Mouse (Mus musculus) lung, postnatal 0 days (tissue): Measurements from ENCODE around the gene Ugdh. TPM values are rescaled to one million over a fixed set of nuclear protein-coding genes. Genes with fewer than 3 reads are reported as not detected.

Experiments
- ATAC-seq: fragments of 200-750 bp; cut with Nextera tagmentation; 2 replicates; pipeline ENCODE4 v1.8.0; 2017; ENCODE audit warnings: moderate library complexity
- DNase-seq: peaks from one replicate; pipeline ENCODE4 v3.0.0-alpha.2; 2016; ENCODE audit warnings: low spot score
- H3K27ac ChIP-seq: fragments of 300-500 bp; sonication (generic); 2 replicates; pipeline ENCODE4 v1.5.1; 2014; ENCODE audit warnings: antibody characterized with exemption, mild to moderate bottlenecking, low read length, mixed read lengths
- H3K27me3 ChIP-seq: fragments of 300-500 bp; sonication (generic); replicated peaks from 2 replicates; pipeline ENCODE4 v1.6.1; 2014; ENCODE audit warnings: low read length, mixed read lengths; ENCODE audit not compliant: insufficient read depth
- H3K36me3 ChIP-seq: fragments of 300-500 bp; sonication (generic); 2 replicates; pipeline ENCODE4 v1.6.1; 2014; ENCODE audit warnings: low read length, mixed read lengths; ENCODE audit not compliant: insufficient read depth
- H3K4me1 ChIP-seq: fragments of 300-500 bp; sonication (generic); 2 replicates; pipeline ENCODE4 v1.6.1; 2014; ENCODE audit warnings: antibody characterized with exemption, low read depth, low read length, mixed read lengths; ENCODE audit not compliant: insufficient read depth
- H3K4me2 ChIP-seq: fragments of 300-500 bp; sonication (generic); replicated peaks from 2 replicates; pipeline ENCODE4 v1.6.1; 2014; ENCODE audit warnings: low read depth, mild to moderate bottlenecking, low read length, moderate library complexity, mixed read lengths
- H3K4me3 ChIP-seq: fragments of 300-500 bp; sonication (generic); 2 replicates; pipeline ENCODE4 v1.5.1; 2014; ENCODE audit warnings: low read depth, low read length
- H3K9ac ChIP-seq: fragments of 300-500 bp; sonication (generic); replicated peaks from 2 replicates; pipeline ENCODE4 v1.6.1; 2014; ENCODE audit warnings: low read depth, mild to moderate bottlenecking
- H3K9me3 ChIP-seq: fragments of 300-500 bp; sonication (generic); 2 replicates; pipeline ENCODE4 v1.6.1; 2016; ENCODE audit warnings: low read length, mixed read lengths
- CTCF ChIP-seq: IDR thresholded peaks from 2 replicates; pipeline ENCODE4 v1.5.1; 2016; ENCODE audit warnings: antibody characterized with exemption, mild to moderate bottlenecking
- EP300 ChIP-seq: IDR thresholded peaks from 2 replicates; pipeline ENCODE4 v1.6.1; 2016; ENCODE audit warnings: antibody characterized with exemption, mild to moderate bottlenecking, control low read depth
- WGBS: fragments of 180-500 bp; shearing (Covaris S2); extraction: QIAGEN DNeasy Blood & Tissue Kit; methylation state at CpG from one replicate; pipeline ENCODE4 v1.1.7; 2014; 5-methylcytosine and 5-hydroxymethylcytosine counted together
- polyA plus RNA-seq: library from polyadenylated mRNA; unstranded; fragments of >200 nt; fragmentation: Nextera tagmentation; extraction: Ambion mirVana; gene quantifications from 2 replicates; pipeline ENCODE4 v1.2.1, GENCODE M21; 2015

Ugdh gene
- polyA plus RNA-seq, 1 experiment from 2014 or later: 77.3 TPM

DNA sequence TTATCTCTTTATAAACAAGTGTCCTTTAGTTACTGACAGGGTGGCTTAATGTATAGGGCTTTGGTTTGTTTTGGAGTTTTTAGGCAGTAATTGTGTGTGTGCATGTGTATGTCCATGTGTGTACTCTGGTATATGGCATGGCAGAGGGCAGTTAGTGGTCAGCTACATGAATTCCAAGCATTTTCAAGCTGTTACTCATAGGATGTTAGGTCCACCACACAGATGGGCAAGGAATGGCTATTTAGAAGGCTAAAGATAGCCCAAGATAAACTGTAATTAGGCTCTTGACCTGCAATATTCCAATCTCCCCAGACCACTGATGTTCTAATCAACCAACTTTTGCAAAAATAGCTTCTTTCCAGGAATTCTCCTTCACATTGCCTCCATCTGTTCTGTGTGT, 2.3 kb upstream of the Ugdh start:
- Histone ChIP-seq H3K4me3 (no peak overlapping the region), H3K4me2 (no peak overlapping the region), H3K36me3 (no peaks in the 10 kb centered on the region), H3K27me3 (no peaks in the 10 kb centered on the region), H3K9ac (no peak overlapping the region), H3K27ac (no peak overlapping the region), H3K9me3 (no peaks in the 10 kb centered on the region), H3K4me1 (no peaks in the 10 kb centered on the region)
- DNase-seq: no peak
- ATAC-seq: no peak
- no peak for TF ChIP-seq EP300
- TF ChIP-seq CTCF: no peak

DNA sequence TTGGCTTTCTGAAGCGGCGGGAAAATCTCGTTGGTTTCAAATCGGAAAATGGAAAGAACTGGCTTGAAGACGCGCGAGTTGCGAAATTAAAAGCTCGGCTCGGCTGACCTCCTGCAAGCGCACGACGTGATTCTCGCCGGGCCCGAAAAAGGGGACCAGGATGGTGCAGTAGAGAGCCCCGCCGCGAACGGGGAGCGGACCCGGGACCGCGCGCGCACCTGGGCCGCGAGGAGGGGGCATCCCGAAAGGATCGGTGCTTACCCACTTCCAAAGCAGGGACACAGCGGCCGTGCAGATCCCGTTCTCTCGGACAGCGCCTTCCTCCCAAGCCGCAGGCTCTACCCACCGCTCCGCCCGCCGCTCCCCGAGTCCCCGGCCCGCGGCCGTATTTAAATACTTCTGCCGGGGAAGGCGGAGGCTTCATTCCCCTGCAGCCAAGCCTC, 365 bp downstream of the Ugdh start:
- Histone ChIP-seq H3K27me3 (no peaks in the 10 kb centered on the region), H3K9me3 (no peaks in the 10 kb centered on the region), H3K9ac (peak overlapping the region; percentile 65), H3K36me3 (no peaks in the 10 kb centered on the region), H3K4me3 (peak overlapping the region; percentile 77), H3K4me1 (no peaks in the 10 kb centered on the region), H3K27ac (peak overlapping the region; percentile 76), H3K4me2 (peak overlapping the region; percentile 55)
- under 1% methylated on average over 36 of the region's 47 CpGs for WGBS
- no peak for TF ChIP-seq EP300
- no peak for TF ChIP-seq CTCF
- DNase-seq: peak; percentile 69
- no peak for ATAC-seq

DNA sequence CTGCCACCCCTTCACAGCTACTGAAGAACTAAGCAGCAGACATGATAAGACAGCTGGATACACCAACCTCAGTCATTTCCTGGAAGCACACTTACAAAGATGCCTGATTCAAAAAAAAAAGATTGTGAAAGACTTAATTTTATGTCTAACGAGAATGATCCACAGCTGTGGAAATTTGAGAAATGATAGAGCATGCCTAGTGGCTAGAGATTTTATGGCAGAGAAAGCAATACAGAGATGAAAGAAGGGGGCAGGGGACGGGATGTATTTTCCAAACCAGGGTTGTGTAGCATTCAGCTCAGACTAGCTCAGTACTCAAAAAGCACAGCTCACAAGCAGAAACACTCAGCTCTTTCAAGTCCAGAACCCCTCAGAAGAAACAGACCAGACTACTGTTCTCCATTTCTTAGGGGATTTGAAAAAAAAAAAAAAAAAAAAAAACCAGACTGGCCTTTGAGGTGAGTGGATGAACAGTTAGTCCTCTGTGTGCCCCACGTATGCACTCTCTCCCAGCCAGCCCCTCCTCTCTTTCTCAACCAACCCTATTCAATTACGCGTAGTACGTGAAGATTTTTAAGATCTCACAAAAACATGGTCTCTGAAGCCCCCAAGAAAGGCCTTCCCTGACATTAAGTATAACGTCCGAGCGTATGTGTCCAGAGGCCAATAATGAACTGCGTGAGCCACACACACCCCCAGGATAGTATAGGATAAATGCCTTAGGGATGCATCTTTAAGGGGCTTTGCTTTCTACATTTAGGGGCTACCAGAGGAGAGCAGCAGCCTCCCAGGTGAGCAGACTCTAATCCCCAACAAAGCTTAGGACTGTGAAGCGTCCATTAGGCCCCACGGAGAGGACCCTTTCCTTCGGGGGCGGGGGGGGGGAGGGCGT, 1.0 kb downstream of the Ugdh start:
- Histone ChIP-seq H3K4me3 (peak overlapping the region; percentile 77), H3K4me1 (no peaks in the 10 kb centered on the region), H3K27me3 (no peaks in the 10 kb centered on the region), H3K9ac (peak overlapping the region; percentile 65), H3K9me3 (no peaks in the 10 kb centered on the region), H3K27ac (peak overlapping the region; percentile 76), H3K36me3 (no peaks in the 10 kb centered on the region), H3K4me2 (peak overlapping the region; percentile 55)
- DNase-seq: peak; percentile 82
- TF ChIP-seq EP300 (peak; percentile 17; the same call in 1 of the 2 replicates), CTCF (peak; percentile 38)
- WGBS: 3% methylated on average over 15 of the region's 15 CpGs
- ATAC-seq: no peak

DNA sequence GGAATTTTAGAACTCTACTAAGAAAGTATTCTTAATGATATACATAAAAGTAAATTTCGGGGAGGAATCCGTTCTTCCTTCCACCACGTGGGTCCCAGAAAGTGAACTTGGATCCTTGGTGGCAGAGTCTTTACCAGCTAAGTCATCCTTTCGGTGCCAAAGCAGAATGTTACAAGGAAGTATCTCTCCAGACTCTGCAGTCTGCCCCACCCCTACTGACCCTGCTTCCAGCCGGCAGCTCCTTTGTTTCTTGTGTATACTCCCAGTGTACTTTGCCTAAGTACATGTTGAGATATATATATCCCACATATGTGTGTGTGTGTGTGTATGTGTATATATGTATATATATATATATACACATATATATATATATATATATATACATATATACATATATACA, 6.3 kb downstream of the Ugdh start:
- H3K4me1 ChIP-seq: no peaks in the 10 kb centered on the region
- 84% methylated on average over 5 of the region's 5 CpGs for WGBS
- no peak overlapping the region for H3K9ac ChIP-seq
- ATAC-seq (no peak), DNase-seq (no peak)
- no peak overlapping the region for H3K27ac ChIP-seq
- no peak overlapping the region for H3K4me3 ChIP-seq
- no peaks in the 10 kb centered on the region for H3K27me3 ChIP-seq
- TF ChIP-seq EP300 (no peak), CTCF (no peak)
- H3K4me2 ChIP-seq: no peak overlapping the region
- 0 out of 2 replicates have a peak, but pooled peaks cover 4% of the 10 kb centered on the region for H3K36me3 ChIP-seq
- H3K9me3 ChIP-seq: no peaks in the 10 kb centered on the region

DNA sequence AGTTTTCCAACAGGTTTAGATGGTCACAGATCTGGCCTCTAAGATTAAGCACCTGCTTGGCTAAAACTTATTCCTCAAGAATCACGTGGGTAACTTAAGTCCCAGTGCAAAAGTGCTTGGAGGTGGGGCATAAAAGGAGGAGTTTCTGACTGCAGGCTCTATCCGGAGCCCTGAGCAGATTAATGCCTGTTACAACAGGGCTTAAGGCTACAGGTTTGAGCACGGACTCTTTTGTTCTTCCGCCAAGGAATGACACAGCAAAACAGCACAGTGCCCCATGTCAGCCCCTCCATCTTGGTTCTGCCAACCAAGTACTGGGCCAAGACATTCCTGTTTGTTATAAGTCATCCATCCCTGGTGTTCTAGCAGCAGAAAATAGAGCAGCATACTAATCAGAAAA, 7.4 kb downstream of the Ugdh start:
- Histone ChIP-seq H3K9ac (no peak overlapping the region), H3K4me3 (no peak overlapping the region), H3K4me2 (no peak overlapping the region), H3K36me3 (0 out of 2 replicates have a peak, but pooled peaks cover 4% of the 10 kb centered on the region), H3K27me3 (no peaks in the 10 kb centered on the region), H3K9me3 (no peaks in the 10 kb centered on the region), H3K4me1 (no peaks in the 10 kb centered on the region), H3K27ac (no peak overlapping the region)
- TF ChIP-seq CTCF (no peak), EP300 (no peak)
- 38% methylated on average over 4 of the region's 4 CpGs for whole genome bisulfite sequencing
- ATAC-seq: peak; percentile 57
- peak; percentile 61 for DNase-seq

DNA sequence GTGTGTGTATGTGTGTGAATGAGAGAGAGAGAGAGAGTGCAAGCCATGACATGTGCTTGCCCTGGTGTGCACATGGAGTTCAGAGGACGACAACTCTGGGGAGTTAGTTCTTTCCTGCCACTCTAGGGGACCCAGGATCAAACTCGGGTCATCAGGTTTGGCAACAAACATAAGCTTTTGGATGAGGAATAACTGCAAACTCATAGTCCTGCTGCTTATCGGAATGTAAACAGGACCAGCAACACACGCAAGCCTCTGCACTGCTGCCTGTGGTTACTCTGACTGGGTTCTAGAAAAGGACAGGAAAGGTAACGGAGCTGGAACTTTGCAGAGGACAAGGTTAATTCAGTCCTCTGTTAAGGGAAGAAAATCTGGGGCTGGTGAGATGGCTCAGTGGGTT, 10.5 kb downstream of the Ugdh start:
- ATAC-seq: no peak
- Histone ChIP-seq H3K4me3 (no peak overlapping the region), H3K36me3 (peaks cover 19% of the 10 kb centered on the region; the same call in 1 of the 2 replicates), H3K4me1 (no peaks in the 10 kb centered on the region), H3K27ac (no peak overlapping the region), H3K9ac (no peak overlapping the region), H3K27me3 (no peaks in the 10 kb centered on the region), H3K4me2 (no peak overlapping the region), H3K9me3 (no peaks in the 10 kb centered on the region)
- DNase-seq: no peak
- 76% methylated on average over 5 of the region's 5 CpGs for WGBS
- TF ChIP-seq EP300 (no peak), CTCF (no peak)
